Mouse (Mus musculus): ENCODE measurements around the gene Fastkd1.
A peak's percentile ranks its signal among the peaks of the same experiment; 100 is the strongest.
"Not testable (repeated sequence)": the region's sequence is repeated elsewhere in the genome, so short reads cannot be mapped to it uniquely, and the experiment has no call there.

The Fastkd1 gene

DNA sequence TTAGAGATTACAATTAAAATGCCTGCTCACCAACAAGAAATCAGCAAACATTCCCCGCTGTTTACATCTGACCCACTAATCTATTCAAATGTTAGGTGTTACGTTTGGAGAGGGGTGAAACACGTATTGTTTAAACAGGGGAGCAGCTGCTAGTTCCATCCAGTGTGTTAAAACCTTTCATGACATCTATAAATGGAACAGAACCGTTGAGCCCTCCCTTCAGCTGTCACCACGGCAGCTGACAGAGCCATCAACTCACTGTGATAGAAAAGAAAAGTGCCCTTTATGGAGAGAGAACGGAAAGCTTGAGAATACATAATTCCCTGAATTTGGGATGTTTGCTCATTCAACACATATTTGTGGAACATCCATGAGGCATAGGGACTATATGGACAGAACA is 44.9 kb downstream of the Fastkd1 start:
- no peak for DNase-seq

DNA sequence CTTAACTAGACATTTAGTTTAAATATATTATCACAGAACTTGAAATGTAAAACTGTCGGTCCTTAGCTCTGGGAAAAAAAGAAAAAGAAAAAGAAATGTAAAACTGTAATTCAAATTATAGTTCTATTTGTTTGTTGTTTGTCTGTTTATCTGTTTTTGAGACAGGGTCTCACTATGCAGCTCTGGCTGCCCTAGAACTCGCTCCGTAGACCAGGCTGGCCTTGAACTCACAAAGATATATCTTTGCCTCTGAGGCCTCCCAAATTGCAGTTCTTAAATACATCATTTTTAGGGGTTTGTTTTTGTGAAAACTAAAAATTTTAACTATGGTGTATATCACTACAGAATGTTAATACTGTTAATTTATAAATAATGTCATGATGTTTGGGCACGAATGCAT is 45.7 kb downstream of the Fastkd1 start:
- no peak for DNase-seq

DNA sequence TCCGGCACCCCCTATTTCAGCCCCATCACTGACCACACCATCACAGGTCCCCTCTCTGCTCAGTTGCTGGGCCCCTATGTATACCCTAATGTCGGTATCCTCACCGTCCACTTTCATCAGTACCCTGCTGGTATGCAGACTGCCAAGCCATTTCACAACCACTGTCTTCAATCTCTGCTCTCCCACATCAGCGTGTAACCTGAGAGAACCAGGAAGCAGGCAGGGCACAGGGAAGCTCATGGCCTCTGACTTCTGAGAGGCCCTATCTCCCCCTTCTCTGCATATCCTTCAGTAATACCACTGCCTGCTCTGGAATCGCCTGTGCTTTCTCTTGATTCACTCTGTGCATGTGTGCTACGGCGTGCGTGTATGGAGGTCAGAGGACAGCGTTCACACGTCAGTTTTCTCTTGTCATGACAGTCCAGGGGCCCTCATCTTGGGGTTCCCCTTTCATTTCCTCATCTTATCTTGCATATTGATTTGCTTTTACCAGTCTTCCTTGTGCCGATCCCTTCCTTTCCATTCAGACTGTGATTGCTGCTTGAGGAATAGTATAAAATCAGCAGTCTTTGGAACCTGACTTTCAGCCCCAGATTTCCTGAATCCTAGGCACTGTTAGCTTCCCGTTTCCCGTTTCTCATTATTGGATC is 49.4 kb downstream of the Fastkd1 start:
- DNase-seq = no peak

DNA sequence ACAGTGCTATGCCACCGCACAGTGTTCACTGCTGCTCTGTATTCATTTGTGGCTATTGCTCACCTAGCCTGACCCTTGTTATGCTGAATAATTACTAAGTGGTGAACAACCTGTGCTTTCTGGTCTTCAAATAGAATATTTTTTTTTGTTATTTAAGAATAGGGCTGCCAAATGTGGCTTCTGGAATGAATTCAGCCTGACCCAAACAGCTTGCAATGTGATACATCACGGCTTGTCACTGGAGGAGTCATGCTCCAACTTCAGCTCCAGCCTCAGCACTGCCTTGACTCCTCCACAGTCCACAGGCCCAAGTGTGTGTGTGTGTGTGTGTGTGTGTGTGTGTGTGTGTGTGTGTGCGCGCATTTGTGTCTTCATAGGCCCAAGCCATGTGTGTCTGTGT is 54.0 kb downstream of the Fastkd1 start:
- DNase-seq = no peak

DNA sequence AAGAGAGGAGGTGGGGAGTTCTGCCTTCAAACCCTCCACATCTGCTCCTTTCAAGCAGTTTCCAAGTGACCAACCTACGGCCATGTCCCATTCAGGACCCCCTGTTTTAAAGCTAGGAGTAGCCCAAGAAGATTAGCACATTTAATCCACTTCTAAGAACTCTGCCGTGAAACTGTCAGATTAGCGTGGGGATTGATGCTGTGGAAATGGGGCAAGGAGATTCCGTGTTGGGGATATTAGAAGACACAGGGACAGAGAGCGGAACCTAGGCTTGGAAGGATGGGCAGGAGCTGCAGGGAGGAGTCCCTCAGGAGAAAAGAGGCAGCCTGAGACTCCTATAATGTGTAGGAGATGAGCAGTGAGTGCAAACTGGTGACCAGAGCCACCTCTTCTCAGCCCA is 63.6 kb downstream of the Fastkd1 start:
- no peak for DNase-seq

DNA sequence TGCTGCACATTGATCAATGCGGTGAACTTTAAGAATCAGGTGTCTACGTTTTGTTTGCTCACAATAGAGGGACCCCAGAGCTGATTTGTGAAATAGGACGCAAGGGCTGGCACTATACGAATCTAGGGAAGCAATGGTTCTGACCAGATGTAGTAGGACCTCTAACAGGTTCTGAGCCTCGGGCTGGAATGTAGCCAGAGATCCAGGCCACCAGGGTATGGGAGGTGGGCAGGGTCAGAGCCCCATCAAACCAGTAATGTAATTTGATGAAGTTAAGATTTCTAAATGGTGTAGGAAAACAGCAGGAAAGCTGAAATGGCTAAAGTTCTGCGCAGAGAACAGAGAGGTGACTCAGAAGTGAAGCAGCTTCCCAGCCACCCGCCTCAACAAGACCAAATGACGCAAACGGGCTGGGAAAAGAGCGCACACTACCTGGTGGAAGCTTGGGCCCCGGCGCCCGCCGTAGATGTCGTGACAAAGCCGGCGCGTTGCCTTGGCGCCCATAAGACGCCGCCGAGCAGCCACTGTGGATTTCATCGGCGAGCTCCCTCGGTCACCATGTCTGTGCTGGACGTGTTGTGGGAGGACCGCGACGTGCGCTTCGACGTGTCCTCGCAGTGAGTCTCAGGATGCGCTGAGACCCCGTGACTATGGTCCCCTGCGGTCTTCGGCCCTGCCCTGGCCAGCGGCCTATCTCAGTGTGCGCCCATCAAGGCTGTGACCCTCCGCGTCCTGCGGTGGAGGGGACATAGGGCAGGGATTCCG is 66.4 kb downstream of the Fastkd1 start, which contains the start of gene Bbs5:
Bbs5 (plus strand) TSS at position 446 of the 765 bp plus-strand sequence.
- DNase-seq = peak; percentile 94 to 95

DNA sequence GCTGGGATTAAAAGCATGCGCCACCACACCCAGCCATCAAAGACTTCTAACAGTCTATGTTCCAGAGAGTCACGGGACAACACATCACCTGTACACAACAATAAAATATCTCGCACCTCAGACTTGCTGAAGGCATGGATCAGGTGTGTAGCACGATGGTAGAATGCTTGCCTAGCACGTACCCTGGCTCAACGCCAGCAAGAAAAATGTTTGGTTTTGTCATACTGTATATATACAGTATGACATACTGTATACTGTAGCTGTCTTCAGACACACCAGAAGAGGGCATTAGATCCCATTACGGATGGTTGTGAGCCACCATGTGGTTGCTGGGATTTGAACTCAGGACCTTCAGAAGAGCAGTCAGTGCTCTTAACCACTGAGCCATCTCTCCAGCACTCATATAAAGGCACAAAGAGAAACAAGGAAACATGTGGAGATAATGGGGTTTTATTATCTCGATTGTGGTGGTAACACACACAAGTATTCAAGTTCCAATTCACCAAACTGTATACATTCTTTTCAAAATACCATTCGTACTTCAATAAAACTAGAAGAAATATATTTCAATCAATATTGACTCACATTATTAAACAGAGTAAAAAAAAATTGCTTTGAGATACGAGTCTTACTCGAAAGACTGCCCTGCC is 68.2 kb downstream of the Fastkd1 start:
- DNase-seq = no peak

DNA sequence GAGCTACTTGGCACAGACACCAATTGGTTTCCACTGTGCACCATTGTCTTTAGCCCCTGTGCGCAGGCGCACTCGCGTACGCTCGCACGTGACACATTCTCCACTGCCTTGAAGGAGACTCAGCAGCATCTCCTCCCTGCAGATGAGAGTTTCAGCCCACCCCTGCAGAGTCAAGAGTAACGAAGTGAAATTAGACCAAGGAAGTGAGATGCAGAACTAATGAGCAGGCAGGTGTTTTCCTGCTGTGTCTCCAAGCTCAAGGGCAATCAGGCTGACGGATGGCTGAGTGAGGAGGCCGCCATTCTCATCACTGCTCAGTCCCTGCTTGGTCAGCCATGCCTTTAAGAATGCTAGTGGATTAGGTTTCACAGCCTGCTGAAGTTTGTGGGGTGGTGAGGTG is 73.2 kb downstream of the Fastkd1 start:
- DNase-seq = peak; percentile 40 to 48

DNA sequence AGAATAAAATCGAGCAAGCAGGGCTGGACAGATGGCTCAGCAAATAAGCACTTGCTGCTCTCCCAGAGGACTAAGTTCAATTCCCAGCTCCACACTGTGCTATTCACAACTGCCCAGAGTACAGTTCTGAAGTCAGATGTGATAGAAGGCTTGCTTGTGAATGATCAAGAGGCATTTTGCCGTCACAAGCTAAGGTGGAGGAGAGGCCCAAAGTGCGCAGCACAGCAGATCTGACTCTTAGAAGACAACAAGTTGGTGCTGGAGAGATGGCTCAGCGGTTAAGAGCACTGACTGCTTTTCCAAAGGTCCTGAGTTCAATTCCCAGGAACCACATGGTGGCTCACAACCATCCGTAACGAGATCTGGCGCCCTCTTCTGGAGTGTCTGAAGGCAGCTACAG is 75.3 kb downstream of the Fastkd1 start:
- DNase-seq = not testable (repeated sequence)

All from cerebellum, postnatal 14 days (tissue).